Mouse (Mus musculus) embryonic fibroblast, embryonic 13.5 days (primary cell): ENCODE results near the gene Tnxb. TPM values are rescaled to one million over a fixed set of nuclear protein-coding genes. Genes with fewer than 3 reads are reported as not detected.

Source experiments
- H3K27ac ChIP-seq: 2 replicates; pipeline ENCODE4 v1.5.1; 2012; ENCODE audit warnings: low read length, control low read depth, inconsistent platforms; ENCODE audit not compliant: insufficient read depth
- H3K4me1 ChIP-seq: 2 replicates; pipeline ENCODE4 v1.6.1; 2011; ENCODE audit warnings: low read length; ENCODE audit not compliant: control insufficient read depth, insufficient read depth
- H3K4me3 ChIP-seq: 2 replicates; pipeline ENCODE4 v1.5.1; 2011; ENCODE audit warnings: mild to moderate bottlenecking, control low read depth, low read length; ENCODE audit not compliant: insufficient read depth
- CTCF ChIP-seq: IDR thresholded peaks from 2 replicates; pipeline ENCODE4 v1.5.1; 2011; ENCODE audit warnings: mild to moderate bottlenecking, control low read depth, low read length, moderate library complexity, borderline replicate concordance; ENCODE audit not compliant: insufficient read depth
- POLR2A ChIP-seq: IDR thresholded peaks from 2 replicates; pipeline ENCODE4 v1.6.1; 2011; ENCODE audit warnings: low read depth, mild to moderate bottlenecking, control low read depth, low read length, moderate library complexity
- polyA plus RNA-seq: library from polyadenylated mRNA; stranded (reverse); fragments of >200 nt; gene quantifications from 2 replicates; pipeline ENCODE4 v1.2.4, GENCODE M21; 2011; ENCODE audit warnings: low read depth; ENCODE audit not compliant: missing spikeins, insufficient read length

Tnxb gene
- polyA plus RNA-seq, 1 experiment = 0.19 TPM

GRCm38 (mm10) chr17:34761471-34761870, 91.1 kb downstream of the Tnxb start:
- H3K4me3 ChIP-seq = no peak overlapping the region
- TF ChIP-seq CTCF = no peak
- TF ChIP-seq POLR2A = no peak
- H3K27ac ChIP-seq = no peak overlapping the region
- H3K4me1 ChIP-seq = no peaks in the 10 kb centered on the region

Other genes with a start within 250 kb of the Tnxb start
- not detected in 2 replicates for gene Btnl4, start 193.2 kb upstream of the Tnxb start, polyA plus RNA-seq
- not detected in 2 replicates for gene Btnl6, start 153.2 kb upstream of the Tnxb start, polyA plus RNA-seq
- 0.28 and 0.56 TPM in 2 replicates for gene Notch4, start 106.3 kb upstream of the Tnxb start, polyA plus RNA-seq
- gene Gpsm3, start 80.7 kb upstream of the Tnxb start, polyA plus RNA-seq = 0.99 and 1.0 TPM in 2 replicates
- gene Pbx2, start 79.3 kb upstream of the Tnxb start, polyA plus RNA-seq = 38.2 and 43.9 TPM in 2 replicates
- gene Ager, start 72.7 kb upstream of the Tnxb start, polyA plus RNA-seq = 0.70 and 0.83 TPM in 2 replicates
- 34.1 and 41.0 TPM in 2 replicates for gene Rnf5, start 66.8 kb upstream of the Tnxb start, polyA plus RNA-seq
- gene Agpat1, start 66.3 kb upstream of the Tnxb start, polyA plus RNA-seq = 97.5 and 109 TPM in 2 replicates
- 0.48 and 0.51 TPM in 2 replicates for gene Egfl8, start 54.6 kb upstream of the Tnxb start, polyA plus RNA-seq
- gene Ppt2, start 42.0 kb upstream of the Tnxb start, polyA plus RNA-seq = 28.2 and 32.3 TPM in 2 replicates
- 0.53 TPM in 1 of 2 replicates, not detected in the other for gene Prrt1, start 41.0 kb upstream of the Tnxb start, polyA plus RNA-seq
- gene Fkbpl, start 25.8 kb upstream of the Tnxb start, polyA plus RNA-seq = 17.9 and 20.2 TPM in 2 replicates
- 65.2 and 83.8 TPM in 2 replicates for gene Atf6b, start 23.4 kb upstream of the Tnxb start, polyA plus RNA-seq
- 0.58 and 2.1 TPM in 2 replicates for gene C4b, start 73.3 kb downstream of the Tnxb start, polyA plus RNA-seq
- gene Cyp21a1, start 134.0 kb downstream of the Tnxb start, polyA plus RNA-seq = not detected in 2 replicates
- 17.9 and 19.2 TPM in 2 replicates for gene Stk19, start 166.4 kb downstream of the Tnxb start, polyA plus RNA-seq
- gene Dxo, start 166.5 kb downstream of the Tnxb start, polyA plus RNA-seq = 21.9 and 25.0 TPM in 2 replicates
- gene Skiv2l, start 179.7 kb downstream of the Tnxb start, polyA plus RNA-seq = 25.6 and 27.7 TPM in 2 replicates
- gene Nelfe, start 179.9 kb downstream of the Tnxb start, polyA plus RNA-seq = 31.5 and 34.7 TPM in 2 replicates
- gene Cfb, start 192.0 kb downstream of the Tnxb start, polyA plus RNA-seq = 0.26 TPM in 1 of 2 replicates, not detected in the other
- 12.3 and 16.2 TPM in 2 replicates for gene Zbtb12, start 208.9 kb downstream of the Tnxb start, polyA plus RNA-seq
- gene Gm20547, start 211.5 kb downstream of the Tnxb start, polyA plus RNA-seq = 0.58 TPM in 1 of 2 replicates, not detected in the other
- gene C2, start 227.7 kb downstream of the Tnxb start, polyA plus RNA-seq = 3.0 and 6.6 TPM in 2 replicates
- 84.7 and 94.2 TPM in 2 replicates for gene Ehmt2, start 227.9 kb downstream of the Tnxb start, polyA plus RNA-seq
- not detected in 2 replicates for gene Slc44a4, start 243.9 kb downstream of the Tnxb start, polyA plus RNA-seq